Mouse (Mus musculus): ENCODE results near the gene Ccr1. TPM values are rescaled to one million over a fixed set of nuclear protein-coding genes. Genes with fewer than 3 reads are reported as not detected.

Gene Ccr1
- polyA plus RNA-seq (2014; fragmentation: Illumina TruSeq; extraction: RNeasy Lipid Tissue Mini Kit (QIAGEN cat#74804); ENCODE audit: low read depth, low replicate concordance), result 0.20 TPM

DNA sequence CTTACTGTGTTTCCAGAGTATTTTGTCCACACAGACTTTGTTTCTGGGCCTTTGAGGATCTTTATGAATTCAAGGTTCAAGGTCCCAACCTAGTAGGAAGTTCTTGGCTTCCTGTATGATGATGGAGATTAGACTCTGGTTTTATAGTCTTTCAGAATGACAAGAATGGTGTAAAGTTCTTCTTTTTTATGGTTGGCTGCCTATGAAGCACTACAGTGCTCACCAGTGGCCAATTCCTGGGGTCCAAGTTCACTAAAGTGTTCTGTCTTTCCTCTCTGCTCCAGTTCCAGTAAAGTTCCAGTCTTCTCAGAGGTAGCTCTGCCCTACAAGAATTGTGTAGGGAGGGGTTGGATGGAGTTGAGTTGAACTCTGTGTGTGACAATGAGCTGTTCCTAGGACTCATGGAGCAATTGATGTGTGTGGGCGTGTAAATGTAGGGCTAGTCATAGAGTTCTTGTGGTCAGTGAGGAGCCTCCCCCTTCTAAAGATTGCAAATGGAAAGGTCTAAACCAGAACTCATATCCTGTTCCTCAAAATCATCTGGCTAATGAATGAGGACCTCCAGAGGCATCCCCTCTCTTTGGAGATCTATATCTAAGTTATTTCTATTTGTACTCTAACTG, at the start of gene Ccr1:
Gene Ccr1 (minus strand): TSS at position 403 of the 623 bp plus-strand sequence.

DNA sequence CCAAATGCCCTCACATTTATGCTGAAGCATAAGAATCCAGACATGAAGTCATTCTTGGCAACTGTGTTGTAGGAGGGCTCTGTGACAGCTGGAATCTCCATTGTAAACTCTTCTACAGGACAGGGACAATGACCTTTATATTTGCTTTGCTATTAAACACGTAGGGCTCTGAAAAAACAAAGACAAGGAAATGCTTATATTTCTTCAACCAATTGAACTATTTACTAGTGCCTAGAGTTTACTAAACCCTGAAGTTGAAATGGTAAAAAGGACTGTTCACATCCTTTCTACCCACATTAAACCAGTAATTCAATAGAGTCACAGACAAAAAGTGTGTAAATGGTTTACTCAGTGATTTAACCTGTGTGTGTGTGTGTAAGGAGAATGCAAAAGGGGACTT, 9.8 kb upstream of the Ccr1 start, which contains the start of gene Ccr1l1:
Gene Ccr1l1 (minus strand): TSS at position 101 of the 400 bp plus-strand sequence.

Other genes with a start within 250 kb of the Ccr1 start
- gene Cxcr6, start 162.2 kb downstream of the Ccr1 start, polyA plus RNA-seq (2014; fragmentation: Illumina TruSeq; extraction: RNeasy Lipid Tissue Mini Kit (QIAGEN cat#74804); ENCODE audit: low read depth, low replicate concordance), result 0.38 TPM
- gene Fyco1, start 116.8 kb downstream of the Ccr1 start, polyA plus RNA-seq (2014; fragmentation: Illumina TruSeq; extraction: RNeasy Lipid Tissue Mini Kit (QIAGEN cat#74804); ENCODE audit: low read depth, low replicate concordance), result 41.4 TPM
- 0.24 TPM for gene Xcr1, start 106.7 kb downstream of the Ccr1 start, polyA plus RNA-seq (2014; fragmentation: Illumina TruSeq; extraction: RNeasy Lipid Tissue Mini Kit (QIAGEN cat#74804); ENCODE audit: low read depth, low replicate concordance)
- not detected for gene Ccr1l1, start 9.7 kb upstream of the Ccr1 start, polyA plus RNA-seq (2014; fragmentation: Illumina TruSeq; extraction: RNeasy Lipid Tissue Mini Kit (QIAGEN cat#74804); ENCODE audit: low read depth, low replicate concordance)
- gene Ccr3, start 53.3 kb upstream of the Ccr1 start, polyA plus RNA-seq (2014; fragmentation: Illumina TruSeq; extraction: RNeasy Lipid Tissue Mini Kit (QIAGEN cat#74804); ENCODE audit: low read depth, low replicate concordance), result 0.08 TPM
- gene Ccr2, start 133.3 kb upstream of the Ccr1 start, polyA plus RNA-seq (2014; fragmentation: Illumina TruSeq; extraction: RNeasy Lipid Tissue Mini Kit (QIAGEN cat#74804); ENCODE audit: low read depth, low replicate concordance), result 0.91 TPM
- 0.53 TPM for gene Ccr5, start 152.9 kb upstream of the Ccr1 start, polyA plus RNA-seq (2014; fragmentation: Illumina TruSeq; extraction: RNeasy Lipid Tissue Mini Kit (QIAGEN cat#74804); ENCODE audit: low read depth, low replicate concordance)

All from testis, adult 10 weeks (tissue).